8 mouse cellular contexts compared by ENCODE assay signal in genomic region chr15:78842371-78843163, GRCm38 (mm10). TPM values are rescaled to one million over a fixed set of nuclear protein-coding genes. Genes with fewer than 3 reads are reported as not detected.
DNase-seq lines count a peak whose midpoint lies in the region; ATAC-seq and TF ChIP-seq lines count a peak whose summit lies in the region.

Gene Cdc42ep1, plus strand, starts transcription at chr15:78842624.

- under 1% methylated on average over 86 of the region's 86 CpGs for WGBS in liver, embryonic 16.5 days (ENCODE audit: insufficient replicate concordance)
- WGBS in neural tube, embryonic 15.5 days = under 1% methylated on average over 71 of the region's 86 CpGs

- H3K27me3 ChIP-seq in testis, adult 2 months (ENCODE audit: control insufficient read depth, insufficient read depth, low read length) = no peaks in the 10 kb centered on the region; the same call in 1 of the 2 replicates
- peaks cover 49% of the 10 kb centered on the region for H3K27me3 ChIP-seq in liver, embryonic 16.5 days (ENCODE audit: control insufficient read depth, insufficient read depth, low read depth, low read length)
- H3K27me3 ChIP-seq in neural tube, embryonic 15.5 days (replicated peaks) = peaks cover 30% of the 10 kb centered on the region

- peak within 1 kb of the TSS; percentile 61 for H3K9ac ChIP-seq in liver, embryonic 16.5 days (ENCODE audit: low read depth, low read length)
- H3K9ac ChIP-seq in neural tube, embryonic 15.5 days (replicated peaks) = peak within 1 kb of the TSS; percentile 47

- no peak for TF ChIP-seq POLR2A in testis, adult 2 months (IDR thresholded peaks at IDR 0.05; ENCODE audit: control insufficient read depth, low read depth, low read length)

- H3K4me1 ChIP-seq in testis, adult 2 months (ENCODE audit: control insufficient read depth, insufficient read depth, low read length) = peaks cover 11% of the 10 kb centered on the region
- peaks cover 17% of the 10 kb centered on the region for H3K4me1 ChIP-seq in liver, embryonic 16.5 days (ENCODE audit: control insufficient read depth, low read depth, low read length)
- H3K4me1 ChIP-seq in neural tube, embryonic 15.5 days = peaks cover 60% of the 10 kb centered on the region

- peak within 1 kb of the TSS; percentile 24; the same call in 1 of the 2 replicates for H3K27ac ChIP-seq in testis, adult 2 months (ENCODE audit: control insufficient read depth, insufficient read depth, low read depth, low read length)
- H3K27ac ChIP-seq in liver, embryonic 16.5 days (ENCODE audit: low read length) = peak within 1 kb of the TSS; percentile 81
- H3K27ac ChIP-seq in neural tube, embryonic 15.5 days (replicated peaks) = peak within 1 kb of the TSS; percentile 74

- ATAC-seq in liver, embryonic 16.5 days (ENCODE audit: low read depth) = peak; percentile 73
- ATAC-seq in neural tube, embryonic 15.5 days (ENCODE audit: low FRiP score) = peak; percentile 70; the same call in 1 of the 2 replicates

- H3K4me3 ChIP-seq in testis, adult 2 months (ENCODE audit: control insufficient read depth, low read depth, low read length) = peak within 1 kb of the TSS; percentile 59
- H3K4me3 ChIP-seq in liver, embryonic 16.5 days (ENCODE audit: low read depth, low read length) = peak within 1 kb of the TSS; percentile 59
- H3K4me3 ChIP-seq in neural tube, embryonic 15.5 days (replicated peaks) = peak within 1 kb of the TSS; percentile 47

- no peaks in the 10 kb centered on the region for H3K9me3 ChIP-seq in liver, embryonic 16.5 days (replicated peaks; ENCODE audit: control insufficient read depth, low read length)
- H3K9me3 ChIP-seq in neural tube, embryonic 15.5 days (replicated peaks) = no peaks in the 10 kb centered on the region

- H3K4me2 ChIP-seq in liver, embryonic 16.5 days (ENCODE audit: low read depth, low read length) = peak within 1 kb of the TSS; percentile 28
- H3K4me2 ChIP-seq in neural tube, embryonic 15.5 days = peak within 1 kb of the TSS; percentile 74

- H3K36me3 ChIP-seq in testis, adult 2 months (ENCODE audit: control insufficient read depth, insufficient read depth, low read length) = no peaks in the 10 kb centered on the region
- H3K36me3 ChIP-seq in liver, embryonic 16.5 days (ENCODE audit: control insufficient read depth, insufficient read depth) = no peaks in the 10 kb centered on the region
- H3K36me3 ChIP-seq in neural tube, embryonic 15.5 days = no peaks in the 10 kb centered on the region

- TF ChIP-seq CTCF in testis, adult 2 months (IDR thresholded peaks at IDR 0.05; ENCODE audit: control insufficient read depth, insufficient read depth, insufficient replicate concordance, low read depth, low read length) = no peak

- DNase-seq in testis, postnatal 14 days (ENCODE audit: low spot score) = no peak
- peak; percentile 78 for DNase-seq in embryo, embryonic 11 days
- DNase-seq in heart, adult 9 months (ENCODE audit: low spot score in 2 of 2) = peak; percentile 81 to 82
- DNase-seq in kidney, adult 8-10 months = peak; percentile 55 to 65
- DNase-seq in thymus, adult 18-20 months = no peak

RNA-seq across cellular contexts. Expression of gene Cdc42ep1, which starts in this region (rescaled TPM):
- 2.5 and 2.9 TPM in 2 replicates for polyA plus RNA-seq in testis, adult 2 months (2012; rRNA removed)
- 12.1 and 13.1 TPM in 2 replicates for polyA plus RNA-seq in liver, embryonic 16.5 days (2015; fragmentation: Nextera tagmentation; extraction: Ambion mirVana)
- 12.0 and 16.2 TPM in 2 replicates for polyA plus RNA-seq in neural tube, embryonic 15.5 days (2015; fragmentation: Nextera tagmentation; extraction: Ambion mirVana)

Comparison
In these comparisons a context has a peak if more than half of its experiments do, and no peak if none do; other contexts are left out.
1. H3K27ac ChIP-seq: peak in every context shown above with its lines; median percentile 81 in liver, embryonic 16.5 days; 74 in neural tube, embryonic 15.5 days; 24 in testis, adult 2 months.
2. DNase-seq: peak in embryo, embryonic 11 days (single experiment), heart, adult 9 months (2 of 2) and kidney, adult 8-10 months (2 of 2); none in testis, postnatal 14 days (single experiment) and thymus, adult 18-20 months (0 of 2).
3. Peak in every context shown above with its lines, with median percentiles within 50 percentile points of each other: H3K4me3 ChIP-seq.